Mouse (Mus musculus): ENCODE data around the gene Gal. TPM values are rescaled to one million over a fixed set of nuclear protein-coding genes. Genes with fewer than 3 reads are reported as not detected.

The Gal gene
- total and polyA plus RNA-seq, 3 experiments = not detected

DNA sequence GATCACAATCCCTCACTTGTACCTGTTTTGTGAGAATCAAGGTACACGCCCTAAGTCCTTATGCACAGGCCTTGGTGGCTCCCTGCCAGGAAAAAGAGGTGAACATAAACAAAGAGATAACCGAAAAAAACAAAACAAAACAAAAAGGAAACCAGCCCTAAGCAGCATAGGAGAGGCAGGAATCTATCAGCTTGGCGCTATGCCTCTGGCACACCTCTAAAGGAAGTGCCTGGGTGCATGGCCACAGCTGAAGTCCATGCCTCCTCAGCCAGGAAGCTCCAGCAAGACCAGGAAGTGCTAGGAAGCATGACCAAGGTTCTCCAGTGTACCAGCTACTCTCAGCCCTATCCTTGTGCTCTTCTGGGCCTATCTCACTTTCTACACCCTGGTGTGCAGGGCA is 34.9 kb upstream of the Gal start:
- TF ChIP-seq IRF4 (IDR thresholded peaks at IDR 0.05; ENCODE audit: low read depth, low read length) (no peak), MAZ (IDR thresholded peaks at IDR 0.05; ENCODE audit: low read depth, low read length) (no peak), SIN3A (IDR thresholded peaks at IDR 0.05; ENCODE audit: low read length) (no peak), ELF1 (IDR thresholded peaks at IDR 0.05; ENCODE audit: low read depth, low read length) (no peak), ETS1 (conservative IDR thresholded peaks at IDR 0.05; ENCODE audit: low read depth, low read length) (no peak), MXI1 (IDR thresholded peaks at IDR 0.05; ENCODE audit: low read depth, low read length) (no peak), TBP (conservative IDR thresholded peaks at IDR 0.05; ENCODE audit: low read depth, low read length) (no peak), ZMIZ1 (IDR thresholded peaks at IDR 0.05; ENCODE audit: low read depth, low read length) (no peak), CTCF (conservative IDR thresholded peaks at IDR 0.05 in 1 of 2, IDR thresholded peaks at IDR 0.05 in 1 of 2; ENCODE audit: low read depth in 2 of 2, low read length in 2 of 2) (no peak), KAT2A (IDR thresholded peaks at IDR 0.05; ENCODE audit: insufficient replicate concordance, low read length) (no peak), USF2 (conservative IDR thresholded peaks at IDR 0.05; ENCODE audit: low read depth, low read length) (no peak), E2F4 (IDR thresholded peaks at IDR 0.05; ENCODE audit: insufficient replicate concordance, low read depth, low read length) (no peak)
- DNase-seq (ENCODE audit: extremely low read depth) = no peak
- Histone ChIP-seq H3K4me1 (ENCODE audit: control insufficient read depth in 1 of 2, insufficient read depth in 2 of 2) (peaks cover 0 to 17% of the 10 kb centered on the region in 2 experiments; a peak in 2 of 4 replicates), H3K79me2 (replicated peaks; ENCODE audit: control insufficient read depth, extremely low read depth, insufficient read depth, poor library complexity, severe bottlenecking) (no peaks in the 10 kb centered on the region), H3K9me3 (replicated peaks; ENCODE audit: low read length) (peaks cover 2% of the 10 kb centered on the region), H3K4me2 (ENCODE audit: insufficient read depth, low read depth, poor library complexity, severe bottlenecking) (no peak overlapping the region), H3K27me3 (replicated peaks) (peaks cover 1% of the 10 kb centered on the region), H3K36me3 (replicated peaks in 1 of 2; ENCODE audit: control insufficient read depth in 1 of 2, insufficient read depth in 1 of 2, low read length in 1 of 2) (peaks cover 4 to 16% of the 10 kb centered on the region in 2 experiments), H3K4me3 (replicated peaks in 1 of 3; ENCODE audit: low read depth in 2 of 3, low read length in 2 of 3, poor library complexity in 1 of 3) (no peak overlapping the region), H3K9ac (ENCODE audit: insufficient read depth, low read depth) (no peak overlapping the region), H3K27ac (ENCODE audit: insufficient read depth, low read depth) (no peak overlapping the region)
- in situ Hi-C loops (cut with MboI; ENCODE audit: low pct_ligation_motif_present, low pct_unique_long_range_greater_than_20kb, low sequenced_read_pairs) = no loop called here
- dilution Hi-C loops (cut with MboI; ENCODE audit: extremely low pct_ligation_motif_present, extremely low pct_unique_long_range_greater_than_20kb, low sequenced_read_pairs) = no loop called here

DNA sequence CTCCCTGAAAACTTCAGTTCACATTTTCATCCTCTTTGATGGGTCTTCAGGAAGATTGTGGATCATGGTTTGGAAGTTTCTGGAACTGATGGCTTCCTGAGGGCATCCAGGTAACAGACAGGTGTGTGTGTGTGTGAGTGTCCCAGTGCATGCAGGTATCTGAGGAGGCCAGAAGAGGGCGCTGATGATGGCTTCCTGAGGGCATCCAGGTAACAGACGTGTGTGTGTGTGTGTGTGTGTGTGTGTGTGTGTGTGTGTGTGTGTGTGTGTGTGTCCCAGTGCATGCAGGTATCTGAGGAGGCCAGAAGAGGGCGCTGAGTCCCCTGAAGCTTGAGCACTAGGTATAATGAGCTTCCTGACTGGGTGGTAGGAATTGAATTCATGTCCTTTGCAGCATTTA is 33.0 kb upstream of the Gal start:
- H3K27me3 ChIP-seq (replicated peaks) = peaks cover 7% of the 10 kb centered on the region
- dilution Hi-C loops (cut with MboI; ENCODE audit: extremely low pct_ligation_motif_present, extremely low pct_unique_long_range_greater_than_20kb, low sequenced_read_pairs) = no loop called here
- in situ Hi-C loops (cut with MboI; ENCODE audit: low pct_ligation_motif_present, low pct_unique_long_range_greater_than_20kb, low sequenced_read_pairs) = no loop called here

More for the DNA sequence above, 33.0 kb upstream of the Gal start:
- TF ChIP-seq BHLHE40 (IDR thresholded peaks at IDR 0.05; ENCODE audit: low read depth, low read length) (no peak), POLR2AphosphoS2 (IDR thresholded peaks at IDR 0.05; ENCODE audit: low read depth, low read length) (no peak), JUN (IDR thresholded peaks at IDR 0.05; ENCODE audit: insufficient read depth, low read depth, low read length) (no peak), MAZ (IDR thresholded peaks at IDR 0.05; ENCODE audit: low read depth, low read length) (no peak), GABPA (IDR thresholded peaks at IDR 0.05; ENCODE audit: insufficient replicate concordance, low read depth, low read length) (no peak), E2F4 (IDR thresholded peaks at IDR 0.05; ENCODE audit: insufficient replicate concordance, low read depth, low read length) (no peak), ZKSCAN1 (IDR thresholded peaks at IDR 0.05; ENCODE audit: borderline replicate concordance, low read depth, low read length) (no peak), IRF4 (IDR thresholded peaks at IDR 0.05; ENCODE audit: low read depth, low read length) (no peak), UBTF (IDR thresholded peaks at IDR 0.05; ENCODE audit: low read depth, low read length) (no peak), MAFK (IDR thresholded peaks at IDR 0.05; ENCODE audit: insufficient replicate concordance, low read length) (no peak)
- Histone ChIP-seq H3K36me3 (replicated peaks in 1 of 2; ENCODE audit: control insufficient read depth in 1 of 2, insufficient read depth in 1 of 2, low read length in 1 of 2) (no peaks in the 10 kb centered on the region), H3K9ac (ENCODE audit: insufficient read depth, low read depth) (no peak overlapping the region), H3K27ac (ENCODE audit: insufficient read depth, low read depth) (no peak overlapping the region), H3K4me2 (ENCODE audit: insufficient read depth, low read depth, poor library complexity, severe bottlenecking) (no peak overlapping the region), H3K4me1 (ENCODE audit: control insufficient read depth in 1 of 2, insufficient read depth in 2 of 2) (peaks cover 0 to 11% of the 10 kb centered on the region in 2 experiments; a peak in 2 of 4 replicates), H3K9me3 (replicated peaks; ENCODE audit: low read length) (peaks cover 2% of the 10 kb centered on the region), H3K4me3 (replicated peaks in 1 of 3; ENCODE audit: low read depth in 2 of 3, low read length in 2 of 3, poor library complexity in 1 of 3) (no peak overlapping the region), H3K79me2 (replicated peaks; ENCODE audit: control insufficient read depth, extremely low read depth, insufficient read depth, poor library complexity, severe bottlenecking) (no peaks in the 10 kb centered on the region)
- DNase-seq (ENCODE audit: extremely low read depth) = no peak

All from CH12.LX (cell line).